Mouse (Mus musculus): Measurements from ENCODE around the gene Pkd2l1. TPM values are rescaled to one million over a fixed set of nuclear protein-coding genes. Genes with fewer than 3 reads are reported as not detected.

Pkd2l1 gene
- polyA plus RNA-seq, 1 experiment from 2014 or later: not detected

DNA sequence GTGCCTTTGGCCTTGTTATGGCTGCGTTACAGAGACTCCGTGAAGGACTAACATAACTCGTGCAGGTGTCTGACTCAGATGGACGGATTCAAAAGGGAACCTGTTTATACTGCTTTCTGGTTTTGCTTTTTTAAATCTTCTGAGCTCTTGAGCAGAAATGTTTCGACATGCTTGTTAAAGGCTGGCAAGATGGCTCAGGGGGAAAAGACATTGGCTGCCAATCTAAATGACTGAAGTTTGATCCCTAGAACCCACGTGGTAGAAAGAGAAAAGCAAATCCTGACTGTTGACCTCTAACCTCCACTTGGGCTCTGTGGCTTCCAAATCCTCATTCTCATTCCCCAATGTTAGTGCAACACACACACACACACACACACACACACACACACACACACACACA, 6.3 kb upstream of the Pkd2l1 start:
- no peaks in the 10 kb centered on the region for H3K9me3 ChIP-seq
- no peak overlapping the region for H3K27ac ChIP-seq
- H3K4me1 ChIP-seq: no peaks in the 10 kb centered on the region
- 85% methylated on average over 6 of the region's 6 CpGs for WGBS
- no peak overlapping the region for H3K4me3 ChIP-seq (replicated peaks)
- no peak for ATAC-seq (ENCODE audit: insufficient read depth, low FRiP score, low read depth)
- H3K27me3 ChIP-seq (replicated peaks): no peaks in the 10 kb centered on the region
- no peaks in the 10 kb centered on the region for H3K36me3 ChIP-seq
- no peak overlapping the region for H3K4me2 ChIP-seq
- H3K9ac ChIP-seq: no peak overlapping the region

DNA sequence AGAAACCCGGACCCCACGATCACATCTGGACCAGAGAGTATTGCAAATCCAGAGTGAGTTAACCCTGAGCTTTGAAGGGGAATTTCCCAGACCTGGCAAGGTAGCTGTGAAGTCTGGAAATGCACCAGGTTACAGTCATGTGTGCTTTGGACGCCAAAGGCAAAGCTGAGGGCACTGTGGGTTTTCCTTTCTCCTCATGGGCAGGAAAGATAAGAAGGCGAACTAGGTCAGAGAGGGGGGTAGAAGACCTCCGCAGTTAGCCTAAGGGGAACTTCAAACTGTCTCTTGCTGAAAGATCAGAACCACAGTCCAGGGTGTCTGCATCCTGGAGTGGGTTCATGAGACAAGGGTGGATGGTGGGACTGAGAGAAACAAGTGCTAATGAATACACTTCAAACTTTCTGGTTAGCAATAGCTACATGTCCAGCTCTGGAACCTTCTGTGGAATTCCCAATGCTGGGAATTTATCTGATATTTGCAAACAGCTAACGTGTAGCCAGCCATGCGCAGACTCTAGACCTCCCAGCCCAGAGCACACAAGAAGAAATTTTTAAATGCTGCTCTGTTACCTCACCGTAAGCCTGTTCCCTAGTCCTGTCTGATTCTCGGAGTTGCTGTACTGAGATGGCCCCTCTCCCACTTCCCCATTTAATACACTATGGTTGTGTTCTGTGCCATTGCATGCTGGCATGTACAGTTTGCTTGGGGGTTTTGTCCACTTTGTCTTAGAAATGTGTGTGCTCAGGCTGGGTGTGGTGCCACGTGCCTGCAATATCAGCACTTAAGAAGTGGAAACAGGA, 5.0 kb upstream of the Pkd2l1 start:
- no peak for ATAC-seq (ENCODE audit: insufficient read depth, low FRiP score, low read depth)
- 83% methylated on average over 10 of the region's 10 CpGs for WGBS

DNA sequence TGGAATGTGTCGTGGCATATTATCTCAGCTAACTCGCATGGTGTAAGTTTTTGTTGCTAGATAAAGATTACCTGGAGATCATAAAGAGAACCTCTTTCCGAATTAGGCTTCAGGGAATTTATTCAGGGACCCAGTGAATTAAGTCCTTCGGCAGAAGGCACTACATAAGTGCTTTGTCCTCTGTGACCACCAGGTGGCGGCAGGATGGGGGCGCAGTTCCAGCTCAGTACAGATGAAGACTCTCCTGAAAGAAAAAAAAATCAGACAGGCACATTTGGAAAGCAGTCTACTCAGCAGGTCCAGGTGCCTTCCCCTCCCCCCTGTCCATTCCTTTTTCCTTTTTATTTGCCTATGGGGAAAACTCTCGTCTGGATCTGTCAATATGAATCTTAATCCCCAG, 2.9 kb upstream of the Pkd2l1 start:
- no peak for ATAC-seq (ENCODE audit: insufficient read depth, low FRiP score, low read depth)
- WGBS: 17% methylated on average over 7 of the region's 7 CpGs
- Histone ChIP-seq H3K9ac (no peak overlapping the region), H3K4me3 (replicated peaks) (no peak overlapping the region), H3K4me1 (no peaks in the 10 kb centered on the region), H3K9me3 (no peaks in the 10 kb centered on the region), H3K27ac (no peak overlapping the region), H3K27me3 (replicated peaks) (no peaks in the 10 kb centered on the region), H3K4me2 (no peak overlapping the region), H3K36me3 (no peaks in the 10 kb centered on the region)

More for the DNA sequence above, 5.0 kb upstream of the Pkd2l1 start:
- H3K4me1 ChIP-seq: no peaks in the 10 kb centered on the region
- H3K27me3 ChIP-seq (replicated peaks): no peaks in the 10 kb centered on the region
- no peak overlapping the region for H3K4me3 ChIP-seq (replicated peaks)
- H3K9ac ChIP-seq: no peak overlapping the region
- H3K9me3 ChIP-seq: no peaks in the 10 kb centered on the region
- H3K4me2 ChIP-seq: no peak overlapping the region
- no peak overlapping the region for H3K27ac ChIP-seq
- H3K36me3 ChIP-seq: no peaks in the 10 kb centered on the region

DNA sequence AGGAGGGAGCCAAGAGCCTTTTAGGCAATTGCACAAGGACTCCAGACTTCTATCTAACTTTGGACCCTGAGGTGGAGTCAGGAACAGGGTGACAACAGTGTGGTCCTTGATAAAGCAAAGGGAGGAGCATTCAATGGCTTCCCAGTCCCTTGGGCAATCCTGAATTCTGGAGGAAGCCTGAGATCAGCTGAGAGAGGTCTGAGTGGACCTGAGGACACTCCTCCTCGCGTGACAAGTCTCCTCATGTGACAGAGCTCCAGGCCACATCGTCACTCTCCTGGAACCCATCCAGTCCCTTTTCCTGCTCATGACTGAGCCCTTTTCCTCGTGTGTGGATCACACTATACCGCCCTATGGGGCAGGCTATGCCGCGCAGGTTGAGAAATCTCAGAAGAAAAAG, 1.7 kb upstream of the Pkd2l1 start:
- Histone ChIP-seq H3K9me3 (no peaks in the 10 kb centered on the region), H3K27ac (no peak overlapping the region), H3K4me3 (replicated peaks) (no peak overlapping the region), H3K4me1 (no peaks in the 10 kb centered on the region), H3K27me3 (replicated peaks) (no peaks in the 10 kb centered on the region), H3K4me2 (no peak overlapping the region), H3K36me3 (no peaks in the 10 kb centered on the region), H3K9ac (no peak overlapping the region)
- WGBS: 71% methylated on average over 7 of the region's 7 CpGs
- ATAC-seq (ENCODE audit: insufficient read depth, low FRiP score, low read depth): no peak

DNA sequence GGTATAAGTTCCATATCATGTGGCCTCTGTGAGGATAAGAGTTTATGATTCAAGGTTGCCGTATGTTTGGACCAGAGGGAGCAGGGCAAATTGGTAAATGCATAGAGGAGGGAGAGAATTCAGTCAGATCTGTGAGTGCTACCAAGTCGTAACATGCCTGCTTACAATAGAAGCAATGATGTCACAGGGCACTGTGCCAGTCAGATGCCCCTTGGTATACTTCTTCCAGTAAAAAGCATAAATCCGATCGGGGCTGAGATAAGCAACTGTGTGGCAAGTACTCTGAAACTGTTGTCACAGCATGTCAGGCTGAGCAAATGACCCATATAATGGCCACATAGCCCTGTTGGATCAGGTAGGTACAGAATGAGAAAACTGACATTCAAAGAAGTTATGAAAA, 3.2 kb downstream of the Pkd2l1 start:
- Histone ChIP-seq H3K4me3 (replicated peaks) (no peak overlapping the region), H3K4me2 (no peak overlapping the region), H3K9me3 (no peaks in the 10 kb centered on the region), H3K27ac (no peak overlapping the region), H3K27me3 (replicated peaks) (no peaks in the 10 kb centered on the region), H3K36me3 (no peaks in the 10 kb centered on the region), H3K9ac (no peak overlapping the region), H3K4me1 (no peaks in the 10 kb centered on the region)
- no peak for ATAC-seq (ENCODE audit: insufficient read depth, low FRiP score, low read depth)
- WGBS: 79% methylated on average over 4 of the region's 4 CpGs

DNA sequence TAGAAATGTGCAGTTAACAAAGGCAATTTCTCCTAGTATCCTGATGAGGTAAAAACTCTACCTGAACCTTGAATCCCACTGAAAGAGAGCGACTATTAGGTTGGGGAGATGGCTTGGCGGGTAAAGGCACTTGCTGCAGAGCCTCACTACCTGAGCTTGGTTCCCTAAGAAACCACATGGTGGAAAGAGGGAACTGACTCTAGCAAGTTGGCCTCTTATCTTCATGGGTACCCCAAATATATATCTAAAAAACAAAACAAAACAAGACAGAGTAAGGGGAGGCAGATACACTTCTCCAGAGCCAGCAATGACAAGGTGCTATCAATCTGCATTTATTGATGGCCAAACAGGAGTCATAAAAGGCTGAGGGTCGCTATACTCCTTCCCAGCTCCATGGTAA, 8.3 kb downstream of the Pkd2l1 start:
- WGBS: 65% methylated on average over 3 of the region's 3 CpGs
- H3K4me1 ChIP-seq: no peaks in the 10 kb centered on the region

DNA sequence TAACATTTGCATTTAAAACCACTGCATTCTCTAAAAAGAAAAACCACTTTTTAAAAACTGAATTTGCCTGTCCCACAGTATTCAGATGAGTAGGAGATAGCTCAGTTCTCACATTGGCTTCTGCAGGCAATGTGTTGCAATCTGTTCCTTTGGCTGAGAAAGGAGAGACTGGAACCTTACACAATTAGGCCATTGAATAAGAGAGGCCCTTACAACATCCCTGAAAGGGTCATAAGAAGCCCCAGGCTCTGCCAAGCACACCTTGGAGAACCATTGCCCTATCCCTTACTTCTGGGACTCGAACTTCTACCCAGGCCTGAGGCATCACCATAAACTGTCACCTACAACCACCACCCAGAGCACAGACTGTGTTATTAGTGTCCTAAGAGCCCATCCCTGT, 11.7 kb downstream of the Pkd2l1 start:
- H3K9ac ChIP-seq: no peak overlapping the region
- 96% methylated on average over 1 of the region's 1 CpGs for WGBS
- H3K27me3 ChIP-seq (replicated peaks): no peaks in the 10 kb centered on the region
- H3K9me3 ChIP-seq: no peaks in the 10 kb centered on the region
- no peak overlapping the region for H3K4me2 ChIP-seq
- no peaks in the 10 kb centered on the region for H3K36me3 ChIP-seq
- ATAC-seq (ENCODE audit: insufficient read depth, low FRiP score, low read depth): no peak
- no peaks in the 10 kb centered on the region for H3K4me1 ChIP-seq
- no peak overlapping the region for H3K4me3 ChIP-seq (replicated peaks)
- H3K27ac ChIP-seq: no peak overlapping the region

More for the DNA sequence above, 8.3 kb downstream of the Pkd2l1 start:
- H3K36me3 ChIP-seq: no peaks in the 10 kb centered on the region
- H3K27ac ChIP-seq: no peak overlapping the region
- no peaks in the 10 kb centered on the region for H3K9me3 ChIP-seq
- no peak overlapping the region for H3K9ac ChIP-seq
- no peak overlapping the region for H3K4me3 ChIP-seq (replicated peaks)
- no peak overlapping the region for H3K4me2 ChIP-seq
- H3K27me3 ChIP-seq (replicated peaks): no peaks in the 10 kb centered on the region
- no peak for ATAC-seq (ENCODE audit: insufficient read depth, low FRiP score, low read depth)

DNA sequence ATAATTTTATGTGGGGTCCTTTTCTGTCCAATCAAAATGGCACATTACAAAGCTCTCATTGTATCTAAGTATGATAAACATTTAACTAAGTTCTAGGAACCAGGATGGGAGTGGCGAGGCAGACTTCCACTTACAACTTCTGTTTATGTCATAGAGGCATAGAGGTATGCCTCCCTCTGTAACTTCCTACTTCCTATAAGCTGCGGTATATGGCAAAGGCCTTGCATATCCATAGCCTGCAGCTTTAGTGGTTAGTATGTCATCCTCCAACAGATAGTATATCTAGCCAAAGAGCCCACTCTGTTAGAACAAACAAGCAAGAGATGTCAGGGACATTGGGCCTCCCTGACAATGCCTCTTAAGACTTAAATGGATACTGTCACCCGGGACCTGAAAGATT, 15.5 kb downstream of the Pkd2l1 start:
- no peak for ATAC-seq (ENCODE audit: insufficient read depth, low FRiP score, low read depth)
- H3K4me1 ChIP-seq: no peaks in the 10 kb centered on the region
- no peak overlapping the region for H3K4me3 ChIP-seq (replicated peaks)
- no peaks in the 10 kb centered on the region for H3K27me3 ChIP-seq (replicated peaks)
- WGBS: 82% methylated on average over 3 of the region's 3 CpGs
- no peak overlapping the region for H3K4me2 ChIP-seq
- no peaks in the 10 kb centered on the region for H3K9me3 ChIP-seq
- H3K9ac ChIP-seq: no peak overlapping the region
- no peak overlapping the region for H3K27ac ChIP-seq
- H3K36me3 ChIP-seq: no peaks in the 10 kb centered on the region

DNA sequence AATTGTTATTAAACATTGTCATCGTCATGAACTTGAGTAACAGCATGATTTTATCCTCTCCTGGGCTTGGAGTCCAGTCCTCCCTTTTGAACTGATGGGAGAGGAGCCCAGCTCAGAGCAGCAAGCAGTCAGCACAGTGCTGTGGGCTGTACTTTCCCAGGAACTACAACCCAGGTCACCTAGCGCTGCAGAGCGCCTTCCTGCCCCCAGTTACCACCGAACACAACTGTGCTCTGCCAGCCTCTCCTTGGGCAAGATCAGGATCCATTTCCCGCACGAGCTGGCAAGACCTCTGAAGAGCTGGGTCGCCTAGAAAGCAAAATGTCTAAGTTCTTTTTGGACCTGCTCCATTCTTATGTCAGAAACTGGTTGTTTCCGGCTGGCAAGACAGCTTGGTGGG, 17.4 kb downstream of the Pkd2l1 start:
- no peak for ATAC-seq (ENCODE audit: insufficient read depth, low FRiP score, low read depth)
- no peak overlapping the region for H3K4me2 ChIP-seq
- no peaks in the 10 kb centered on the region for H3K4me1 ChIP-seq
- no peaks in the 10 kb centered on the region for H3K36me3 ChIP-seq
- H3K27ac ChIP-seq: no peak overlapping the region
- WGBS: 59% methylated on average over 8 of the region's 8 CpGs
- no peak overlapping the region for H3K4me3 ChIP-seq (replicated peaks)
- no peak overlapping the region for H3K9ac ChIP-seq
- no peaks in the 10 kb centered on the region for H3K27me3 ChIP-seq (replicated peaks)
- no peaks in the 10 kb centered on the region for H3K9me3 ChIP-seq

DNA sequence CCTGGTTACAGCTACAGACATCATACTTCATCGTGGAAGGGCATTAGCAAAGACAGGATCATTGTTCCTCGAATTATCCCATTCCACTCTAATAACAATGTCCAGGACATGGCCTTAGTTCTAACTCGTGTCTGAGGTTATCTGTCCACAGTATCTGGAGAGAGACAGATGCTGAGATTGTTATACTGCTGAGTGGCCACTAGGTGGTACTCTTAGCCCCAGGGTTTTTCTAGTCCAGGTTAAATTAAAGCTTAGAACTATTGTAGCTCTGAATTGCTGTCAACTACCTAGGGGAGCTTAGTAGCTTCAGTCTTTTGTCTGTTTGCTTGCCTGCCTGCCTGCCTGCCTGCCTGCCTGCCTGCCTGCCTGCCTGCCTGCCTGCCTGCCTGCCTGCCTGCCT, 30.7 kb downstream of the Pkd2l1 start:
- Histone ChIP-seq H3K4me2 (no peak overlapping the region), H3K4me3 (replicated peaks) (no peak overlapping the region), H3K9me3 (no peaks in the 10 kb centered on the region), H3K4me1 (no peaks in the 10 kb centered on the region), H3K27me3 (replicated peaks) (no peaks in the 10 kb centered on the region), H3K27ac (no peak overlapping the region), H3K9ac (no peak overlapping the region), H3K36me3 (no peaks in the 10 kb centered on the region)
- 14% methylated on average over 3 of the region's 3 CpGs for WGBS
- no peak for ATAC-seq (ENCODE audit: insufficient read depth, low FRiP score, low read depth)

DNA sequence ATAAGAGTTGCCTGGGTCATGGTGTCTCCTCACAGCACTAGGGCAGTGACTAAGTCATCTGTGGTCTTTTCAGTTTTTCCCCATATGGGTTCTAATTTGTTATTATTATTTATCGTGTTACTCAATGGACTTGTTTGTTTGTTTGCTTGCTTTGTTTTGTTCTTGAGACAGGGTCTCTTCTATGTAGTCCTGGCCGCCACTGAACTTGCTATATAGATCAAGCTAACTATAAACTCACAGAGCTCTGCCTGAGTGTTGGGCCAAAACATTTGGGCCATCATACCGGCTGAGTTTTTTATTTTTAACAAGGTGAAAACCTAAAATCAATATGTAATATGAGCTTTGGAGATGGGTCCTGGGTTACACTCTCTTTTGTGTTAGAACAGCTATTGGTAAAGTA, 32.9 kb downstream of the Pkd2l1 start:
- Histone ChIP-seq H3K9me3 (no peaks in the 10 kb centered on the region), H3K9ac (no peak overlapping the region), H3K4me3 (replicated peaks) (no peak overlapping the region), H3K27me3 (replicated peaks) (no peaks in the 10 kb centered on the region; the same call in 1 of the 2 replicates), H3K36me3 (no peaks in the 10 kb centered on the region), H3K4me2 (no peak overlapping the region), H3K4me1 (no peaks in the 10 kb centered on the region), H3K27ac (no peak overlapping the region)
- 82% methylated on average over 3 of the region's 3 CpGs for WGBS
- ATAC-seq (ENCODE audit: insufficient read depth, low FRiP score, low read depth): no peak

DNA sequence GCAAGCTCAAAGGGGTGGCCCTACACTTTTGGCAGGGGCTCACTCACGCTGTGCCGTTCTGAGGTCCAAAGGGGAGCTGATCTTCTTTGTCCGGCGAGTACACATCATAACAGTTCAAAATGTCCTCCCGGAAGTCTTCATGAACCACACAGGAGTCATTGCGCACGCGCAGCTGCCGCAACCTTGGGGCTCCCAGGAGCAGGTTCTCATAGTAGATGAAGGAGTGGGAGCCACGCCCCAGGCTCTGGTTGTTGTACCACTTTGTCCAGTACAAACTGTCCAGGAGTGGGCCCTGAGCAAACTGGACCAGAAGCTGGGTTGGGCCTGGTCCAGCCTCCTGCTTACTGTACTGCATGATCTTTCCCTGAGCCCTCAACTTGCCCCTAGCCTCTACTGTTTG, 35.2 kb downstream of the Pkd2l1 start:
- WGBS: 89% methylated on average over 10 of the region's 10 CpGs
- H3K4me1 ChIP-seq: no peaks in the 10 kb centered on the region
- no peak overlapping the region for H3K4me2 ChIP-seq
- H3K9ac ChIP-seq: no peak overlapping the region
- no peaks in the 10 kb centered on the region for H3K36me3 ChIP-seq
- H3K4me3 ChIP-seq (replicated peaks): no peak overlapping the region
- no peaks in the 10 kb centered on the region; the same call in 1 of the 2 replicates for H3K27me3 ChIP-seq (replicated peaks)
- no peaks in the 10 kb centered on the region for H3K9me3 ChIP-seq
- H3K27ac ChIP-seq: no peak overlapping the region
- ATAC-seq (ENCODE audit: insufficient read depth, low FRiP score, low read depth): no peak

DNA sequence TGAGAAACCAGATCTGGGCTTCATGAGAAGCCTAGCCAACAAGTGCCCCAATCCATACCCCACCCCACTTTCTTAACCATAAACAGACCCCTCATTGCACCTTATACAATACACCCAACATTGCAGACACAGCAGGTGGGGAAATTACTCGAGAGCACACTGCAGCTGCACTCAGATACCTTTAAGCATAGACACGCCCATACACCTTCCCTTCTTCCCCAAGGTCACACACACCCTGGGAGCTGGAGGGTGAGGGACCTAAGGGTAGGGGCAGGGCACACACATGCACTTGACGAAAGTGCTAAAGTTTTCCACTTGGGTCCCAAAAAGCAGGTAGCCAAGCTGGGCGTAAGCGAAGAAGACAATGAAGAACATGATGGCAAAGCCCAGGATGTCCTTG, 38.5 kb downstream of the Pkd2l1 start:
- no peak overlapping the region for H3K4me3 ChIP-seq (replicated peaks)

More for the DNA sequence above, 38.5 kb downstream of the Pkd2l1 start:
- no peaks in the 10 kb centered on the region for H3K36me3 ChIP-seq
- H3K4me2 ChIP-seq: no peak overlapping the region
- H3K4me1 ChIP-seq: no peaks in the 10 kb centered on the region
- no peaks in the 10 kb centered on the region for H3K9me3 ChIP-seq
- no peaks in the 10 kb centered on the region; the same call in 1 of the 2 replicates for H3K27me3 ChIP-seq (replicated peaks)
- no peak overlapping the region for H3K27ac ChIP-seq
- ATAC-seq (ENCODE audit: insufficient read depth, low FRiP score, low read depth): no peak
- WGBS: 77% methylated on average over 5 of the region's 5 CpGs
- H3K9ac ChIP-seq: no peak overlapping the region
